Mouse (Mus musculus): ENCODE measurements around the gene Rnf183.
A peak's percentile ranks its signal among the peaks of the same experiment; 100 is the strongest.

Rnf183 gene

GRCm38 (mm10) chr4:62431522-62431921 is 3.5 kb downstream of the Rnf183 start:
- no peak for DNase-seq (ENCODE audit: low read depth, low spot score)

GRCm38 (mm10) chr4:62430678-62431077 is 4.4 kb downstream of the Rnf183 start:
- DNase-seq (ENCODE audit: low read depth, low spot score) = no peak

- no peak for DNase-seq (ENCODE audit: low read depth, low spot score)
These were observed 5.4 kb downstream of the Rnf183 start for GRCm38 (mm10) chr4:62429616-62430015.

GRCm38 (mm10) chr4:62427978-62428758 is 6.9 kb downstream of the Rnf183 start:
- DNase-seq (ENCODE audit: low read depth, low spot score) = no peak

- no peak for DNase-seq (ENCODE audit: low read depth, low spot score)
These were observed 9.2 kb downstream of the Rnf183 start for GRCm38 (mm10) chr4:62425891-62426290.

- DNase-seq (ENCODE audit: low read depth, low spot score) = no peak
These were observed 16.0 kb downstream of the Rnf183 start for GRCm38 (mm10) chr4:62419091-62419490.

- DNase-seq (ENCODE audit: low read depth, low spot score) = no peak
These were observed 16.6 kb downstream of the Rnf183 start for GRCm38 (mm10) chr4:62418448-62418847.

GRCm38 (mm10) chr4:62411606-62412005 is 23.4 kb downstream of the Rnf183 start:
- no peak for DNase-seq (ENCODE audit: low read depth, low spot score)

GRCm38 (mm10) chr4:62410325-62410724 is 24.7 kb downstream of the Rnf183 start:
- no peak for DNase-seq (ENCODE audit: low read depth, low spot score)

GRCm38 (mm10) chr4:62409615-62410014 is 25.4 kb downstream of the Rnf183 start:
- DNase-seq (ENCODE audit: low read depth, low spot score) = no peak

GRCm38 (mm10) chr4:62408601-62409282 is 26.3 kb downstream of the Rnf183 start, which contains the start of the genes Cdc26 and Prpf4:
Cdc26 (minus strand) TSS chr4:62408642.
Prpf4 (plus strand) TSS chr4:62408797.
- DNase-seq (ENCODE audit: low read depth, low spot score) = peak; percentile 99

GRCm38 (mm10) chr4:62407730-62408582 is 27.1 kb downstream of the Rnf183 start:
- peak; percentile 65 for DNase-seq (ENCODE audit: low read depth, low spot score)

- DNase-seq (ENCODE audit: low read depth, low spot score) = no peak
These were observed 28.9 kb downstream of the Rnf183 start for GRCm38 (mm10) chr4:62406133-62406532.

GRCm38 (mm10) chr4:62398956-62399355 is 36.1 kb downstream of the Rnf183 start:
- DNase-seq (ENCODE audit: low read depth, low spot score) = no peak

GRCm38 (mm10) chr4:62397616-62398365 is 37.3 kb downstream of the Rnf183 start:
- DNase-seq (ENCODE audit: low read depth, low spot score) = no peak

- no peak for DNase-seq (ENCODE audit: low read depth, low spot score)
These were observed 39.2 kb downstream of the Rnf183 start for GRCm38 (mm10) chr4:62395806-62396205.

GRCm38 (mm10) chr4:62393459-62393858 is 41.6 kb downstream of the Rnf183 start:
- DNase-seq (ENCODE audit: low read depth, low spot score) = no peak

- no peak for DNase-seq (ENCODE audit: low read depth, low spot score)
These were observed 43.2 kb downstream of the Rnf183 start for GRCm38 (mm10) chr4:62391892-62392291.

- no peak for DNase-seq (ENCODE audit: low read depth, low spot score)
These were observed 45.2 kb downstream of the Rnf183 start for GRCm38 (mm10) chr4:62389592-62390512.

- DNase-seq (ENCODE audit: low read depth, low spot score) = no peak
These were observed 49.6 kb downstream of the Rnf183 start for GRCm38 (mm10) chr4:62385439-62385838.

Data from mesoderm, embryonic 11.5 days (tissue).